Mouse (Mus musculus) stomach, adult 2 months (tissue): ENCODE data around the gene Pak6. TPM values are rescaled to one million over a fixed set of nuclear protein-coding genes. Genes with fewer than 3 reads are reported as not detected.

Experiments used
- polyA plus RNA-seq: library from polyadenylated mRNA; depleted of rRNA; stranded (reverse); fragments of >200 nt; gene quantifications from 2 replicates; pipeline ENCODE4 v1.2.3, GENCODE M21; 2012; rRNA removed

Pak6 gene
- polyA plus RNA-seq: 6.0 and 6.6 TPM in 2 replicates

GRCm38 (mm10) chr2:118662902-118663803 lies at the start of gene Pak6:
TSS of gene Pak6 (plus strand) at chr2:118663303.

GRCm38 (mm10) chr2:118703913-118704730 lies 41.0 kb downstream of the Pak6 start, which contains the start of gene Ankrd63:
TSS of gene Ankrd63 (minus strand) at chr2:118703963.

GRCm38 (mm10) chr2:118728337-118728736 lies 65.2 kb downstream of the Pak6 start, which contains the start of gene Plcb2:
TSS of gene Plcb2 (minus strand) at chr2:118728438.

GRCm38 (mm10) chr2:118745232-118745884 lies 82.3 kb downstream of the Pak6 start, which contains the start of gene Inafm2:
TSS of gene Inafm2 (plus strand) at chr2:118745758.

Other genes starting within 250 kb of the Pak6 start
- 9.6 and 13.0 TPM in 2 replicates for gene Srp14, start 183.6 kb upstream of the Pak6 start, polyA plus RNA-seq
- 5.0 and 11.5 TPM in 2 replicates for gene Bmf, start 113.6 kb upstream of the Pak6 start, polyA plus RNA-seq
- gene Bub1b, start 65.1 kb upstream of the Pak6 start, polyA plus RNA-seq: 0.99 and 1.5 TPM in 2 replicates
- 0.19 and 0.31 TPM in 2 replicates for gene Ankrd63, start 40.7 kb downstream of the Pak6 start, polyA plus RNA-seq
- 0.98 and 1.3 TPM in 2 replicates for gene Plcb2, start 65.1 kb downstream of the Pak6 start, polyA plus RNA-seq
- gene Inafm2, start 82.5 kb downstream of the Pak6 start, polyA plus RNA-seq: 7.5 and 14.6 TPM in 2 replicates
- 4.7 and 6.0 TPM in 2 replicates for gene Ccdc9b, start 99.4 kb downstream of the Pak6 start, polyA plus RNA-seq
- 507 and 624 TPM in 2 replicates for gene Phgr1, start 109.5 kb downstream of the Pak6 start, polyA plus RNA-seq
- 1.5 and 1.9 TPM in 2 replicates for gene Disp2, start 116.4 kb downstream of the Pak6 start, polyA plus RNA-seq
- gene Knstrn, start 150.7 kb downstream of the Pak6 start, polyA plus RNA-seq: 1.6 TPM in 2 replicates
- 40.4 and 46.1 TPM in 2 replicates for gene Ivd, start 198.7 kb downstream of the Pak6 start, polyA plus RNA-seq
- gene Bahd1, start 237.1 kb downstream of the Pak6 start, polyA plus RNA-seq: 9.9 and 11.9 TPM in 2 replicates